Mouse (Mus musculus) heart, embryonic 12.5 days (tissue): ENCODE measurements at regions not wholly inside any gene's neighbourhood (a gene's known extent, or its start where the extent isn't known, plus 50 kb on each side); places are given as distances from the start of the nearest gene placed in this dataset.

ENCODE experiments used
- ATAC-seq: fragments of 200-750 bp; cut with Nextera tagmentation; 2 replicates; pipeline ENCODE4 v1.8.0; 2017; ENCODE audit warnings: moderate TSS enrichment, moderate library complexity; ENCODE audit not compliant: insufficient number of reproducible peaks, low FRiP score
- H3K27ac ChIP-seq: fragments of 300-500 bp; sonication (generic); 2 replicates; pipeline ENCODE4 v1.5.1; 2016; ENCODE audit warnings: mild to moderate bottlenecking, moderate library complexity; ENCODE audit not compliant: poor library complexity, severe bottlenecking
- H3K27me3 ChIP-seq: fragments of 300-500 bp; sonication (generic); replicated peaks from 2 replicates; pipeline ENCODE4 v1.6.1; 2016; ENCODE audit warnings: mild to moderate bottlenecking, moderate library complexity
- H3K36me3 ChIP-seq: fragments of 300-500 bp; sonication (generic); 2 replicates; pipeline ENCODE4 v1.6.1; 2016; ENCODE audit warnings: mild to moderate bottlenecking, moderate library complexity
- H3K4me1 ChIP-seq: fragments of 300-500 bp; sonication (generic); replicated peaks from 2 replicates; pipeline ENCODE4 v1.6.1; 2016; ENCODE audit warnings: mild to moderate bottlenecking
- H3K4me2 ChIP-seq: fragments of 300-500 bp; sonication (generic); 2 replicates; pipeline ENCODE4 v1.6.1; 2016; ENCODE audit warnings: mild to moderate bottlenecking, moderate library complexity
- H3K4me3 ChIP-seq: fragments of 300-500 bp; sonication (generic); 2 replicates; pipeline ENCODE4 v1.5.1; 2016; ENCODE audit warnings: mild to moderate bottlenecking
- H3K9ac ChIP-seq: fragments of 300-500 bp; sonication (generic); 2 replicates; pipeline ENCODE4 v1.6.1; 2016; ENCODE audit warnings: mild to moderate bottlenecking, moderate library complexity
- H3K9me3 ChIP-seq: fragments of 300-500 bp; sonication (generic); replicated peaks from 2 replicates; pipeline ENCODE4 v1.6.1; 2016; ENCODE audit warnings: mild to moderate bottlenecking, moderate library complexity
- WGBS: fragments of 180-500 bp; shearing (Covaris S2); methylation state at CpG from one replicate; pipeline ENCODE4 v1.1.7; 2016; 5-methylcytosine and 5-hydroxymethylcytosine counted together

DNA sequence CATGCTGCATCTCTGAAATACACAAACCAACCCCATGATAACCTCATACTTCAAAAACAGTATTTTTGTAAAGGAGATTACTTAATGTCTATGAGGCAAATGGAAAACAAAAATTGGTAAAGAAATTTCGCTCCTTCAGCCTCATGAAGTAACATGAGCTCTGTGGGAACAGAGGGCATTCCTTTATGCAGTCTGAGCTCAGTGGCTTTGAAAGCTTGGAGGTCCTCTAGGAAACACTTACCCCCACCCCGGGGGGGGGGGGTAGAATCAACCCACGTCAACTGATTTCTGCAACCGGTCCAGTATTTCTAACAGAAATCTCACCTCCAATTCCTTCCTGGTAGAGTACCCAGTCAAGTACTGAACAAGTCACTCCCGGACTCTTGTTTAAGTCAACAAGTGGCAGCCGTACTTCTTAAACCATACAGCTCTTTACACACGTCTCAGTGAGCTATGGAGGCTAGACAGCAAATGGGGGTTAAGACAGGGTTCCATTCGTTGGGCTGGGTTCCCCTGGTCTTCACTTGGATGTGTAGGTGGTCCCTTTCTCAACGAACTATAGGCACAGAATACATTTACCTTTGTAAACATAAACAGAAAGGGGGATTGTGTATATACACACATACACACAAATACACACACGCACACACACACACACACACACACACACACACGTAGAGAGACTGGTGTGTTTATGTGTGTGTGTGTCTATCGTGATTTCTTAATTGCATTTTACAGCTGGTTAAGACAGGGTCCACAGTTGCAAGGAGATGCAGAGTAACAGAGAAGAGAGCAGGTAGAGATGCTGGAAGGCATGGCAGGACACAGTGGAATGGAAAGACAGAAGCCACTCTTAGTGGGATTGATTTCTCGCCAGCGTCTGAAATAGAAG, 63.6 kb upstream of the Otx2 start:
- no peak for ATAC-seq
- Histone ChIP-seq H3K9ac (no peak overlapping the region), H3K9me3 (no peaks in the 10 kb centered on the region), H3K4me3 (no peak overlapping the region), H3K4me2 (no peak overlapping the region), H3K27me3 (no peaks in the 10 kb centered on the region), H3K27ac (no peak overlapping the region), H3K4me1 (no peaks in the 10 kb centered on the region), H3K36me3 (no peaks in the 10 kb centered on the region)
- 68% methylated on average over 14 of the region's 14 CpGs for WGBS

DNA sequence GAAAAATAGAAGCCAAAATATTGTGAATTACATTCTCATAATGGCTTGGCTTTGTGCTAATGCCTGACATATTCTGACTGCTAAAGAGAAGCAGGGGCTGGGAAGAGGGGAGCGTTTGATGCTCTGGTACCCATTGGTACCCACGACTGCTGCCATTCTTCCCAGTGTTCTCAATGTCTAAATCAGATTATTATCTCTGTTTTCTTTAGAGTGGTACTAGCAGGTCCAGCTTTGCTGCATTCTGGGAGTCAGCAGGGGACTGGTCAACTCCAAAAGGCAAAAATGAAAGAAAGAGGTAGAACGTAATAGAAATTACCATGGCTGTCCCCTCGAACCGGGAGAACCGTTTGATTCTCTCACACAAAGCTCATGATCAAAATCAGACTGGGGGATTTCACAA, 62.6 kb upstream of the Otx2 start:
- ATAC-seq = no peak
- no peaks in the 10 kb centered on the region for H3K4me1 ChIP-seq

DNA sequence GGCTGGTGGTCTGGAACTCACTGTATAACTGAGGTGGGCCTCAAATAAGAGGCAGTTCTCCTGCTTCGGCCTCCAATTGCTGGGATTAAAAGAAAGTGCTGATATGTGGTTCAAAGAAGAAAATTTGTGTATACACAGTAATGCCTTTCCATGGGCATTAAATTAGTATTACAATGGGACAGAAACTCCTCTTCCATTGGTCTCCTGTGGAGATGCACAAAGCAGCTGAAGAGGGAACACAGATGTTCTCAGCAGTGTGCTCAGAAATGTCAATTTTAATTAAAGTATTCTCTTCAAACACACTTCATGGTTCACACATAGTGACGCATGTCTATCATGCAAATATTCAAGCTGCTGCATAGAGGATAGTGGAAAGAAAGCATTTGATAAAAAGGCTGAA, 56.4 kb upstream of the Otx2 start:
- H3K36me3 ChIP-seq = no peaks in the 10 kb centered on the region
- H3K4me3 ChIP-seq = no peak overlapping the region
- ATAC-seq = no peak
- WGBS = 91% methylated on average over 2 of the region's 2 CpGs
- H3K9ac ChIP-seq = no peak overlapping the region
- no peaks in the 10 kb centered on the region for H3K27me3 ChIP-seq
- H3K4me2 ChIP-seq = no peak overlapping the region
- no peaks in the 10 kb centered on the region; the same call in 1 of the 2 replicates for H3K9me3 ChIP-seq
- no peak overlapping the region for H3K27ac ChIP-seq
- no peaks in the 10 kb centered on the region for H3K4me1 ChIP-seq

More for the DNA sequence above, 62.6 kb upstream of the Otx2 start:
- H3K9me3 ChIP-seq = no peaks in the 10 kb centered on the region
- no peaks in the 10 kb centered on the region for H3K27me3 ChIP-seq
- H3K4me2 ChIP-seq = no peak overlapping the region
- no peaks in the 10 kb centered on the region for H3K36me3 ChIP-seq
- no peak overlapping the region for H3K4me3 ChIP-seq
- H3K27ac ChIP-seq = no peak overlapping the region
- no peak overlapping the region for H3K9ac ChIP-seq
- WGBS = 79% methylated on average over 6 of the region's 6 CpGs
